Mouse (Mus musculus) heart, embryonic 14.5 days (tissue): ENCODE results near the gene Ip6k3. TPM values are rescaled to one million over a fixed set of nuclear protein-coding genes. Genes with fewer than 3 reads are reported as not detected.

Experiments
- ATAC-seq: fragments of 200-750 bp; cut with Nextera tagmentation; 2 replicates; pipeline ENCODE4 v1.8.0; 2017; ENCODE audit warnings: low read depth, moderate TSS enrichment; ENCODE audit not compliant: insufficient number of reproducible peaks, insufficient read depth, low FRiP score
- H3K27ac ChIP-seq, 2 experiments: fragments of 200-500 bp in 1 of 2; fragments of 300-500 bp in 1 of 2; sonication (generic) in 1 of 2; replicated peaks in 1 of 2; 2 replicates each; pipeline ENCODE4 v1.5.1; 2012 to 2014; ENCODE audit warnings: low read depth in 2 of 2, low read length in 2 of 2, control low read depth in 1 of 2, mild to moderate bottlenecking in 1 of 2, mixed read lengths in 1 of 2; ENCODE audit not compliant: control insufficient read depth in 1 of 2, insufficient read depth in 1 of 2
- H3K27me3 ChIP-seq: fragments of 300-500 bp; sonication (generic); 2 replicates; pipeline ENCODE4 v1.6.1; 2014; ENCODE audit warnings: mild to moderate bottlenecking, low read length, control low read depth; ENCODE audit not compliant: control insufficient read depth, insufficient read depth
- H3K36me3 ChIP-seq: fragments of 300-500 bp; sonication (generic); 2 replicates; pipeline ENCODE4 v1.6.1; 2014; ENCODE audit warnings: mild to moderate bottlenecking, control low read depth, low read length, mixed read lengths; ENCODE audit not compliant: control insufficient read depth, insufficient read depth
- H3K4me1 ChIP-seq, 2 experiments: fragments of 200-500 bp in 1 of 2; fragments of 300-500 bp in 1 of 2; sonication (generic) in 1 of 2; 2 replicates each; pipeline ENCODE4 v1.6.1; 2012 to 2014; ENCODE audit warnings: low read length in 2 of 2, control low read depth in 1 of 2, mixed read lengths in 1 of 2; ENCODE audit not compliant: control insufficient read depth in 2 of 2, insufficient read depth in 2 of 2
- H3K4me2 ChIP-seq: fragments of 300-500 bp; sonication (generic); 2 replicates; pipeline ENCODE4 v1.6.1; 2014; ENCODE audit warnings: mild to moderate bottlenecking, low read length
- H3K4me3 ChIP-seq, 2 experiments: fragments of 200-500 bp in 1 of 2; fragments of 300-500 bp in 1 of 2; sonication (generic) in 1 of 2; 2 replicates each; pipeline ENCODE4 v1.5.1; 2012 to 2014; ENCODE audit warnings: low read length in 2 of 2, mild to moderate bottlenecking in 2 of 2, control low read depth in 1 of 2, low read depth in 1 of 2, moderate library complexity in 1 of 2; ENCODE audit not compliant: control insufficient read depth in 1 of 2, insufficient read depth in 1 of 2
- H3K9ac ChIP-seq: fragments of 300-500 bp; sonication (generic); 2 replicates; pipeline ENCODE4 v1.6.1; 2014; ENCODE audit warnings: mild to moderate bottlenecking, low read length
- H3K9me3 ChIP-seq: fragments of 300-500 bp; sonication (generic); 2 replicates; pipeline ENCODE4 v1.6.1; 2016; ENCODE audit warnings: low read length, control low read depth; ENCODE audit not compliant: control insufficient read depth
- WGBS: fragments of 180-500 bp; shearing (Covaris S2); extraction: QIAGEN DNeasy Blood & Tissue Kit; methylation state at CpG from one replicate; pipeline ENCODE4 v1.1.7; 2014; 5-methylcytosine and 5-hydroxymethylcytosine counted together
- polyA plus RNA-seq: library from polyadenylated mRNA; unstranded; fragments of >200 nt; fragmentation: Nextera tagmentation; extraction: Ambion mirVana; gene quantifications from 2 replicates; pipeline ENCODE4 v1.2.1, GENCODE M21; 2014

Ip6k3 gene
- polyA plus RNA-seq, 1 experiment from 2014 or later, result 0.22 TPM

DNA sequence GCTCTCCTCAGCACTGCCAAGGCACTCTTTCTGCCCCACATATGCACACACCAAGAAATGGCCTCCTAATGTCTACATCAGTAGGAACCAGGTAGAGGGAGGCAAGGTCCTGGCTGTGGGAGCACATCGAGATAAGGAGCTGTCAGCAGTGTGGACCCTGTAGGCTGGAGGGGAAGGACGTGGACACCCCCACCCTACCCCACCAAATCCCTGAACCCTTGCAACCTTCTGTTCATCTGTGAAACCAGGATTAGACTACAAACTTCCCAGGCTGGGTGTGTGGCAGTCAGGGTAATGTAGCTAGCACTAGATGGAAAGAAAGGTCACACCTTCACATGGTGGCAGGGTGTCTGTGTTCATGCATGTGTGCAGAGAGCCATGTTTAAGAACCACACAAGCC, 44.5 kb downstream of the Ip6k3 start:
- no peak for ATAC-seq
- WGBS, result 60% methylated on average over 2 of the region's 2 CpGs
- Histone ChIP-seq H3K4me3 (no peak overlapping the region), H3K9me3 (no peaks in the 10 kb centered on the region), H3K27ac (no peak overlapping the region), H3K36me3 (peaks cover 49% of the 10 kb centered on the region), H3K9ac (no peak overlapping the region), H3K4me1 (peaks cover 2 to 11% of the 10 kb centered on the region in 2 experiments; a peak in 3 of 4 replicates), H3K4me2 (no peak overlapping the region), H3K27me3 (no peaks in the 10 kb centered on the region)

GRCm38 (mm10) chr17:27122701-27123100, 44.9 kb downstream of the Ip6k3 start:
- WGBS, result 70% methylated on average over 11 of the region's 11 CpGs
- peaks cover 2 to 8% of the 10 kb centered on the region in 2 experiments; a peak in 2 of 4 replicates for H3K4me1 ChIP-seq
- no peak overlapping the region for H3K4me2 ChIP-seq
- H3K27ac ChIP-seq, result no peak overlapping the region
- H3K9me3 ChIP-seq, result no peaks in the 10 kb centered on the region
- ATAC-seq, result no peak
- H3K4me3 ChIP-seq, result no peak overlapping the region
- H3K9ac ChIP-seq, result no peak overlapping the region
- H3K36me3 ChIP-seq, result peaks cover 49% of the 10 kb centered on the region
- H3K27me3 ChIP-seq, result no peaks in the 10 kb centered on the region

- Histone ChIP-seq H3K9ac (no peak overlapping the region), H3K36me3 (peaks cover 49% of the 10 kb centered on the region), H3K4me1 (peaks cover 2 to 8% of the 10 kb centered on the region in 2 experiments; a peak in 2 of 4 replicates), H3K4me2 (no peak overlapping the region), H3K9me3 (no peaks in the 10 kb centered on the region), H3K27me3 (no peaks in the 10 kb centered on the region), H3K27ac (no peak overlapping the region), H3K4me3 (no peak overlapping the region)
- WGBS, result 81% methylated on average over 7 of the region's 7 CpGs
- no peak for ATAC-seq
Observed at GRCm38 (mm10) chr17:27121781-27122180, 45.8 kb downstream of the Ip6k3 start.

DNA sequence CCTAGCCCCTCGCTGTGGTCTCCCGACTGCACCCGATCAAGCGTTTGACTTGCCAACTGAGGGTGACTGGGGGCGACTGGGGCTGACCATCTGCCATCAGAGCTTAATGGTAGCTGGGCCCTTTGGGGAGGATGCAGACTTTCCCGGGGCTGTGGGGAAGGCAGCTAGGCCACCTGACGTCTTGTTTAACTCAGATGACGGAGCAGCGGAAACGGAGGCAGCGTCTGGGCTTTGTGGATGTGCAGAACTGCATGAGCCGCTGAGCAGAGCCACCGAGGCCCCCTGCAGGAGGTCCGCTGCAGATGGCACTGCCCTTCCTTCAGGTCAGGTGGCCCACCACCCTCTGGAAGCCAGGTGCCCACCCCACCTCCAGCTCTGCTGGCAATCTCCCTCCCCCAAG, 46.3 kb downstream of the Ip6k3 start:
- 59% methylated on average over 14 of the region's 14 CpGs for WGBS

GRCm38 (mm10) chr17:27120561-27121024, 47.0 kb downstream of the Ip6k3 start:
- H3K36me3 ChIP-seq, result peaks cover 45% of the 10 kb centered on the region

More for the DNA sequence above, 46.3 kb downstream of the Ip6k3 start:
- no peaks in the 10 kb centered on the region for H3K27me3 ChIP-seq
- peaks cover 49% of the 10 kb centered on the region for H3K36me3 ChIP-seq
- no peak overlapping the region for H3K9ac ChIP-seq
- no peaks in the 10 kb centered on the region for H3K9me3 ChIP-seq
- peaks cover 2 to 8% of the 10 kb centered on the region in 2 experiments; a peak in 2 of 4 replicates for H3K4me1 ChIP-seq
- H3K4me2 ChIP-seq, result no peak overlapping the region
- no peak for ATAC-seq
- H3K4me3 ChIP-seq, result no peak overlapping the region
- no peak overlapping the region for H3K27ac ChIP-seq

GRCm38 (mm10) chr17:27119954-27120353, 47.6 kb downstream of the Ip6k3 start:
- H3K36me3 ChIP-seq, result peaks cover 40% of the 10 kb centered on the region
- H3K9me3 ChIP-seq, result no peaks in the 10 kb centered on the region
- H3K4me3 ChIP-seq, result no peak overlapping the region
- no peak overlapping the region for H3K27ac ChIP-seq
- WGBS, result 74% methylated on average over 8 of the region's 8 CpGs
- no peak overlapping the region for H3K4me2 ChIP-seq
- no peaks in the 10 kb centered on the region for H3K27me3 ChIP-seq
- no peak overlapping the region for H3K9ac ChIP-seq
- H3K4me1 ChIP-seq, result peaks cover 2 to 8% of the 10 kb centered on the region in 2 experiments; a peak in 2 of 4 replicates
- ATAC-seq, result no peak

More at GRCm38 (mm10) chr17:27120561-27121024, 47.0 kb downstream of the Ip6k3 start:
- WGBS, result 7% methylated on average over 18 of the region's 18 CpGs
- Histone ChIP-seq H3K27ac (no peak overlapping the region), H3K9ac (no peak overlapping the region), H3K27me3 (no peaks in the 10 kb centered on the region), H3K4me3 (no peak overlapping the region), H3K4me1 (peaks cover 2 to 8% of the 10 kb centered on the region in 2 experiments; a peak in 2 of 4 replicates), H3K9me3 (no peaks in the 10 kb centered on the region), H3K4me2 (no peak overlapping the region)
- no peak for ATAC-seq

DNA sequence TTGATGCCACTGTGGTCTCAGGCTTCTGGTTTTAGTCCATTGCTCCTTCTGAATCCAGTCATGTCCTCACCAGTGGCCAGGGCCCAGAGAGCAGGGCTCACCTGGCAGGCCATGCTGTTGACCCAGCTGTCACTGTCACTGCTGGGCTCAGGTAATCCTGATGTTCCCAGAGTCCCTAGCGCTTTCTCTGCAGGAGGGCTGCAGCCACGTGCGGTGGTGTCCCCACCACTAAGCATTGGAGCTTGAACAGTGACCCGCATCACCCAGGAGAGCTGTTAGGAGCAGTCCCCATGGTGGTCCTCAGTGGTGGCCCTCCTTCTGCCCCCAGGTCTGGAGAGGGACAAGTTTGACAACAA, 48.1 kb downstream of the Ip6k3 start:
- no peak overlapping the region for H3K9ac ChIP-seq
- peaks cover 35% of the 10 kb centered on the region for H3K36me3 ChIP-seq
- no peaks in the 10 kb centered on the region for H3K9me3 ChIP-seq
- H3K4me2 ChIP-seq, result no peak overlapping the region
- peaks cover 2 to 8% of the 10 kb centered on the region in 2 experiments; a peak in 2 of 4 replicates for H3K4me1 ChIP-seq
- H3K4me3 ChIP-seq, result no peak overlapping the region
- no peak overlapping the region for H3K27ac ChIP-seq
- H3K27me3 ChIP-seq, result no peaks in the 10 kb centered on the region
- no peak for ATAC-seq
- whole genome bisulfite sequencing, result 72% methylated on average over 4 of the region's 4 CpGs
